Mouse (Mus musculus) intestine, embryonic 15.5 days (tissue): ENCODE measurements around the gene Ccdc12. TPM values are rescaled to one million over a fixed set of nuclear protein-coding genes. Genes with fewer than 3 reads are reported as not detected.

Source experiments
- ATAC-seq: fragments of 200-750 bp; cut with Nextera tagmentation; 2 replicates; pipeline ENCODE4 v1.8.0; 2017; ENCODE audit warnings: moderate TSS enrichment, moderate library complexity
- H3K27ac ChIP-seq: fragments of 300-500 bp; sonication (generic); 2 replicates; pipeline ENCODE4 v1.5.1; 2015; ENCODE audit warnings: mild to moderate bottlenecking, inconsistent platforms
- H3K27me3 ChIP-seq: fragments of 300-500 bp; sonication (generic); replicated peaks from 2 replicates; pipeline ENCODE4 v1.6.1; 2015; ENCODE audit warnings: inconsistent platforms
- H3K36me3 ChIP-seq: fragments of 300-500 bp; sonication (generic); 2 replicates; pipeline ENCODE4 v1.6.1; 2015; ENCODE audit warnings: inconsistent platforms
- H3K4me1 ChIP-seq: fragments of 300-500 bp; sonication (generic); replicated peaks from 2 replicates; pipeline ENCODE4 v1.6.1; 2015; ENCODE audit warnings: inconsistent platforms
- H3K4me2 ChIP-seq: fragments of 300-500 bp; sonication (generic); replicated peaks from 2 replicates; pipeline ENCODE4 v1.6.1; 2015; ENCODE audit warnings: mild to moderate bottlenecking, inconsistent platforms
- H3K4me3 ChIP-seq: fragments of 300-500 bp; sonication (generic); replicated peaks from 2 replicates; pipeline ENCODE4 v1.5.1; 2015; ENCODE audit warnings: inconsistent platforms
- H3K9ac ChIP-seq: fragments of 300-500 bp; sonication (generic); 2 replicates; pipeline ENCODE4 v1.6.1; 2015; ENCODE audit warnings: inconsistent platforms
- H3K9me3 ChIP-seq: fragments of 300-500 bp; sonication (generic); 2 replicates; pipeline ENCODE4 v1.6.1; 2016; ENCODE audit warnings: inconsistent platforms
- WGBS: fragments of 180-500 bp; shearing (Covaris S2); methylation state at CpG from one replicate; pipeline ENCODE4 v1.1.7; 2015; 5-methylcytosine and 5-hydroxymethylcytosine counted together
- polyA plus RNA-seq: library from polyadenylated mRNA; unstranded; fragments of >200 nt; fragmentation: Nextera tagmentation; extraction: Ambion mirVana; gene quantifications from 2 replicates; pipeline ENCODE4 v1.2.1, GENCODE M21; 2015

Ccdc12 gene
- polyA plus RNA-seq: 162 and 166 TPM in 2 replicates

DNA sequence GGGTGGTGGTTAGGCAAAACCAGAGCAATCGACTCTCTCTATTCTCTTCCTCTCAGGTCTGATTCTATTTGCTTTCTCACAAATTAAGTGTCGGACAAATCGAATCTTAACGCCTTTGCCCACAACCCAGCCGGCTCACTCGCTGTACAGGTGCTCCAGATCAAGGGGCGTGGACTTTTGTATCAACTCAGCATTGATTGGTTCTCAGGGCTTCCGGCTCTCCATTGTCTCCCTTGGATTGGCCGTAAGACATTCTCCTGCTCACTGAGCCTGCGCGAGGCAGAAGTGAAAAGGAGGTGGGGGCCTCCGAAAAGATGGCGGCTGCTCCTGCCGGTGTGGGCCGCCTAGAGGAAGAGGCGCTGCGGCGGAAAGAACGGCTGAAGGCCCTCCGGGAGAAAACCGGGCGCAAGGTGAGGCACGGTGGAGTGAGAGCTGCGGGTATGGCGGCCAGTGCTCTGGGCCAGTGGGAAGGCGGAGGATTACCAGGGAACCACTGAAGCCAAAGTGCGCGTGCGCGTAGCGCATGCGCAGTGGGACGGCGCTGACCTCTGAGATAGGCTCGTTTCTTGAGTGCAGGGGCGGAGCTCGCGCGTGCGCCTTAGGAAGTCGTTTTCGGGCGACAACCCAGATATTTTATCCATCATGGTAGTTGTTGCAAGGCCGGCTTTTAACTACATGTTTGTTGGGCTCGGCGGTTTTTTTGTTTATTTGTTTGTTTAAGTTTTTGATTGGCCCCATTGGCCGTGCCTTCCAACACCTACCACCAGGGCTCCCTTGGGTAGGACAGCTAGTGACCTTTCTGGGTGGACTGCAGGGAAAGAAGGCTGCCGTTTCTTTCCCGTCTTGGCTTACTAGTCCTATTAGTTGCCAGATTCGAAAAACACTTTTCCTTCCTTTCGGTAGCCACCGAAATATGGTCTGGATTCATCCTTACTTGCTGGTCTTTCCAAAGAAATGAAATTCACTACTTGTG is at the start of gene Ccdc12:
TSS of gene Ccdc12 (plus strand) at position 255 of the 973 bp plus-strand sequence.
- H3K27me3 ChIP-seq: peaks cover 20% of the 10 kb centered on the region
- WGBS: under 1% methylated on average over 52 of the region's 52 CpGs
- peaks cover 21% of the 10 kb centered on the region for H3K4me1 ChIP-seq
- ATAC-seq: peak; percentile 88
- peak within 1 kb of the TSS; percentile 91 for H3K27ac ChIP-seq
- H3K9me3 ChIP-seq: no peaks in the 10 kb centered on the region
- peak within 1 kb of the TSS; percentile 73 for H3K4me2 ChIP-seq
- H3K4me3 ChIP-seq: peak within 1 kb of the TSS; percentile 75
- H3K36me3 ChIP-seq: no peaks in the 10 kb centered on the region
- H3K9ac ChIP-seq: peak within 1 kb of the TSS; percentile 74

GRCm38 (mm10) chr9:110611471-110611870 is 44.8 kb upstream of the Ccdc12 start:
- WGBS: 90% methylated on average over 3 of the region's 3 CpGs
- Histone ChIP-seq H3K4me3 (no peak overlapping the region), H3K36me3 (peaks cover 33% of the 10 kb centered on the region), H3K27me3 (no peaks in the 10 kb centered on the region), H3K4me2 (no peak overlapping the region), H3K9me3 (no peaks in the 10 kb centered on the region), H3K4me1 (no peaks in the 10 kb centered on the region), H3K9ac (no peak overlapping the region), H3K27ac (no peak overlapping the region)
- ATAC-seq: no peak

DNA sequence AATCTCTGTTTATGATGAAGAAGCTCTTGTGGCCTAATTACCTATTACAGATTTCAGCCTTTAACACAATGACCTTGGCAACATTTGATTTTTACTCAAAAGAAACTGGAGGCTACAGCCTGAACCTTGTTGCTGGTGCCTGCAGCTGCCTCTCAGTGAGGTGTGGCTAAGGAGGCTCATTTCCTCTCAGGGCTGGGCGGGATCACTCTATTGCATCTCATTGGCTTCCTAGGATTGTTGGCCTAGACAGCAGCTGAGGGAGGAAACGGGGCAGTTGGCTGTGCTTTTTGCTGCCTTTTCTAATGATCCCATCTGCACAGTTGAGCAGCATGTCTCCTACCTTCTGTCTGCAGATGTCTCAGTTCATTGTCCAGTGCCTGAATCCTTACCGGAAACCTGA is 39.2 kb upstream of the Ccdc12 start:
- ATAC-seq: no peak
- no peak overlapping the region for H3K4me3 ChIP-seq
- H3K27me3 ChIP-seq: no peaks in the 10 kb centered on the region
- H3K27ac ChIP-seq: no peak overlapping the region
- no peak overlapping the region for H3K4me2 ChIP-seq
- no peak overlapping the region for H3K9ac ChIP-seq
- WGBS: 76% methylated on average over 3 of the region's 3 CpGs
- peaks cover 46% of the 10 kb centered on the region for H3K36me3 ChIP-seq
- H3K9me3 ChIP-seq: no peaks in the 10 kb centered on the region
- no peaks in the 10 kb centered on the region for H3K4me1 ChIP-seq

DNA sequence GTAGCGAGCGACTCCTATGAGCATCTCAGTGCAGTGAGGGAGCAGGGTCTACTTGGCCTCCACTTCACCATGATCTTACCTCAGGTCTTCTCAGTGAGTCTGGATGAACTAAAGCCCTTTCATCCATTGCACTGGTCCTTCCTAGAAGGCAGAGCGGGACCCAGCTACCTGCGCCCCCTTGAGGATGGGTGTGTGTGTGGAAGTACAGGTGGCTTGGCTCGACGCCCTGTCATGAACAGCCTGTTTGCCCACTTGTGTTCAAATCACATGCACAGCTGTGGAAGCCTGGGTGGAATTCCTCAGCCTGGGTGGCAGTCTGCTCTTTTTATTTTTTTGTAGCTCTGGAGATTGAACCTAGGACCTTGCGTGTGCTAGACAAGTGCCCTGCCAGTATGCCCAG is 36.1 kb upstream of the Ccdc12 start:
- H3K9me3 ChIP-seq: no peaks in the 10 kb centered on the region
- H3K4me2 ChIP-seq: no peak overlapping the region
- ATAC-seq: no peak
- no peak overlapping the region for H3K9ac ChIP-seq
- no peaks in the 10 kb centered on the region for H3K27me3 ChIP-seq
- H3K4me1 ChIP-seq: peaks cover 23% of the 10 kb centered on the region; the same call in 1 of the 2 replicates
- no peak overlapping the region for H3K27ac ChIP-seq
- no peak overlapping the region for H3K4me3 ChIP-seq
- peaks cover 41% of the 10 kb centered on the region for H3K36me3 ChIP-seq
- WGBS: 82% methylated on average over 7 of the region's 7 CpGs

- no peaks in the 10 kb centered on the region for H3K9me3 ChIP-seq
- H3K36me3 ChIP-seq: peaks cover 36% of the 10 kb centered on the region
- peaks cover 25% of the 10 kb centered on the region; the same call in 1 of the 2 replicates for H3K4me1 ChIP-seq
- ATAC-seq: no peak
- no peak overlapping the region for H3K9ac ChIP-seq
- no peak overlapping the region for H3K4me2 ChIP-seq
- no peak overlapping the region for H3K27ac ChIP-seq
- no peak overlapping the region for H3K4me3 ChIP-seq
- WGBS: 97% methylated on average over 7 of the region's 7 CpGs
- H3K27me3 ChIP-seq: no peaks in the 10 kb centered on the region
Measured at GRCm38 (mm10) chr9:110620685-110621084, 35.6 kb upstream of the Ccdc12 start.

DNA sequence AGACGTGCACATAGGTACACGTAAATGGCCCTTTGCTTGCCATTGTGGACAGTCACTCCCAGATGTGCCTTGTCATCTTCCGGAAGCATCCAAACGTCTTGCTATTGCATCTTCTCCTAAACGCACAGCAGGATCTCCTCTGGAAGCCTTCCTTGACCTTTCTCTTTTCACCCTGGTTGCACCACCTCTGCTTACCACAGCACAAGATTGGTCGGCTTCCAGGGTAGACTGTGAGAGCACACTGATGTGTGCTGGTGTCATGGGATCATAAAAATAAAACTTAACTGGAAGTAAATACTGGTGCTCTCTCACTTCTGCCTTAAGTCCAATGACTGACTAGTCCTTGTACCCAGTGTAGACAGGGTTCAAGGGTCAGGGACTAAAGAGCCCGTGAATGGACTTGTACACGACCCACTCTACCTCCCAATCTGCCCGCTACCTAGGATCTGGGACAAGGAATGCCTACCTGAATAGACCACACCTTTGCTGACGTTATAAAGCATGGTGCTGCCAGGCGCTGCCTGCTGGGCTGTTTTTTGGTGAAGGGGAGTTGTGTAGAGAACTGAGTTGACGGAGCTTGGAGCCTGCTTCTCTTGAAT is 33.6 kb upstream of the Ccdc12 start:
- no peak overlapping the region for H3K9ac ChIP-seq
- H3K4me3 ChIP-seq: no peak overlapping the region
- no peaks in the 10 kb centered on the region for H3K9me3 ChIP-seq
- H3K4me2 ChIP-seq: peak overlapping the region; percentile 98; the same call in 1 of the 2 replicates
- H3K4me1 ChIP-seq: peaks cover 25% of the 10 kb centered on the region; the same call in 1 of the 2 replicates
- ATAC-seq: no peak
- peaks cover 23% of the 10 kb centered on the region for H3K36me3 ChIP-seq
- no peak overlapping the region for H3K27ac ChIP-seq
- WGBS: 74% methylated on average over 12 of the region's 12 CpGs
- no peaks in the 10 kb centered on the region for H3K27me3 ChIP-seq

GRCm38 (mm10) chr9:110623416-110624195 is 32.7 kb upstream of the Ccdc12 start:
- WGBS: 33% methylated on average over 8 of the region's 8 CpGs
- Histone ChIP-seq H3K4me2 (peak overlapping the region; percentile 98), H3K4me1 (peaks cover 25% of the 10 kb centered on the region; the same call in 1 of the 2 replicates), H3K9me3 (no peaks in the 10 kb centered on the region), H3K4me3 (peak overlapping the region; percentile 56), H3K9ac (peak overlapping the region; percentile 59), H3K27ac (peak overlapping the region; percentile 83), H3K27me3 (no peaks in the 10 kb centered on the region), H3K36me3 (peaks cover 16% of the 10 kb centered on the region)
- peak; percentile 11 for ATAC-seq

DNA sequence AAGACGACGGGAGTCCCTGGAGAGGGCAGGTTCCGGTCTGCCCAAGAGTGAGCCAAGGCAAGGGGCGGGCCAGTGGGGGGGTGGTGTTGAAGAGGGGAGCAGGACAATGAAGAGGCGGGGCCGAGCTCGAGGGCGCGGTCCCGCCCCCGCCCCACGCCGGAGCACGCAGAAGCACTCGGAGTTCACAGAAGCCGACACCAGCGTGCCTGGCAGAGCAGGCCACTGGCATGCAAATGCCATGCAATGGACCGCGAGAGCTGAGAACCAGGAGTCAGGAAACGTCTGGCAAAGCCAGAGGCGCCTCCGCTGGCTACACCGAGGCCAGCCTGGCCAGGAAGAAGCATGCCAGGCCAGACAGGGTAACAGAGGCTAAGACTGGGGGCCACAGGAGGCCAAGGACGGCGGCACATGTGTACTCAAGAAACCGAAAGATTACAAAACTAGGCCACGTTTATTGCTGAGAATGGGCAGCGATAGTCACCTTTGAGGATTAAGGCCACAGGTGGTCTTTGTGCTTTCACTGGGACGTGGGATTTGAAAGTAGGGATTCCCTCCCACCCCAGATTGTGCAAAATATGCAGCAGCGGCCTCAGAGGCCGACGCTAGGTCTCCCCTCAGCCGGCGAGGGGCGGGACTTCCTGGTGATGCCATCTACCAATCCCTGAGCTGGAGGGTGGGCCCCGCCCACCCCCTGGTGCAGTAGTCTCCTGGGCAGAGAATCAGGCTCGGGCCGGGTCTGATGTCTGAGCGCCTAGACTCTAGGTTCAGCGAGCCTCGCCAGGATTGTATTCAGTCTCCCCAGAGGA is 31.7 kb upstream of the Ccdc12 start, which contains the start of gene Nradd:
TSS of gene Nradd (minus strand) at position 92 of the 806 bp plus-strand sequence.
- ATAC-seq: peak; percentile 95
- Histone ChIP-seq H3K4me2 (peak within 1 kb of the TSS; percentile 98), H3K9me3 (no peaks in the 10 kb centered on the region), H3K27me3 (no peaks in the 10 kb centered on the region), H3K4me1 (peaks cover 25% of the 10 kb centered on the region; the same call in 1 of the 2 replicates), H3K4me3 (peak within 1 kb of the TSS; percentile 56), H3K36me3 (peaks cover 12% of the 10 kb centered on the region), H3K9ac (peak within 1 kb of the TSS; percentile 59), H3K27ac (peak within 1 kb of the TSS; percentile 83)
- WGBS: under 1% methylated on average over 41 of the region's 41 CpGs

- WGBS: 66% methylated on average over 11 of the region's 11 CpGs
- H3K27ac ChIP-seq: peak overlapping the region; percentile 59
Measured at GRCm38 (mm10) chr9:110625350-110625908, 30.9 kb upstream of the Ccdc12 start.

DNA sequence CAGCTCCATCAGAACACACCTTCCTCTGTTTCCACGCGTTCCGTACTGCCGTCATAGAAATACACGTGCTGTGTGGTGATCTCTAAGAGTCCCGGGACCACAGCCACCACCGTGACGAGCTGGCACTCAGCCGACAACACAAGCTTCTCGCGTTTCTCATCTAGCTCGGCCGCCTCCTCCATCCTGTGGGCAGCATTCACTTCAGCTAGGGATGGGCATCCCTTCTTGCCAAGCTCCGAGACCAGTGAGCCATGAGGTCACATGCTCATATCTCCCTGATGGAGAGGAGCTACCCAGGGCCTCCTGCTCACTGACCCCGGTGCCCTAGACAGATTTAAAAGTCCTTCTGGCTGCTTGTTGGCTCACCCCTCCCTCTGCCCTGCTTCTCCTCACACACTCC is 26.1 kb upstream of the Ccdc12 start:
- H3K4me1 ChIP-seq: peaks cover 2% of the 10 kb centered on the region; the same call in 1 of the 2 replicates
- no peak overlapping the region for H3K4me2 ChIP-seq
- 86% methylated on average over 15 of the region's 15 CpGs for WGBS
- no peak overlapping the region for H3K9ac ChIP-seq
- no peaks in the 10 kb centered on the region for H3K9me3 ChIP-seq
- peaks cover 13% of the 10 kb centered on the region for H3K27me3 ChIP-seq
- ATAC-seq: no peak
- no peak overlapping the region for H3K4me3 ChIP-seq
- H3K27ac ChIP-seq: no peak overlapping the region
- H3K36me3 ChIP-seq: 0 out of 2 replicates have a peak, but pooled peaks cover 5% of the 10 kb centered on the region

More at GRCm38 (mm10) chr9:110625350-110625908, 30.9 kb upstream of the Ccdc12 start:
- peaks cover 7% of the 10 kb centered on the region for H3K36me3 ChIP-seq
- no peaks in the 10 kb centered on the region for H3K27me3 ChIP-seq
- peak overlapping the region; percentile 98 for H3K4me2 ChIP-seq
- H3K9me3 ChIP-seq: no peaks in the 10 kb centered on the region
- peaks cover 25% of the 10 kb centered on the region; the same call in 1 of the 2 replicates for H3K4me1 ChIP-seq
- peak overlapping the region; percentile 59 for H3K9ac ChIP-seq
- ATAC-seq: no peak
- peak overlapping the region; percentile 56 for H3K4me3 ChIP-seq

DNA sequence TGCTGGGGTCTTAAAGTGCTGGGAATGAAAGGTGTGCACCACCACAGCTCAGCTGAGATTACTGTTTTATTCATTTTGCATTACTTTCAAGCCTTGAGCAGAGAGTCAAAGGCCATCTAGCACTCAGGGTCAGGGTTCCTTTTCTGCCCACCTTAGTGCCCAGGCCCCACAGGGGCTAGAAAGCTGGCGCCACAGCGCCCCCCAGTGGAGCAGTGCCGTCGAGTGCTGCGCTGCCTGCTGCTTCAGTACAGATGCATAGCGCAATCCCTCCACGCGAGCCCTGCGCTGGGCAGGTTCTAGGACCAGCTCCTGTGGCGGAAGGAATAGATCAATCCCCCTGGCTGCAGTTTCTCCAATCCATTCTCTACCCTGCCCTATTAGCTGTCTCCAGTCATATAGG is 25.1 kb upstream of the Ccdc12 start:
- H3K4me1 ChIP-seq: no peaks in the 10 kb centered on the region
- ATAC-seq: no peak
- peak overlapping the region; percentile 35; the same call in 1 of the 2 replicates for H3K4me2 ChIP-seq
- 24% methylated on average over 10 of the region's 10 CpGs for WGBS
- peaks cover 13% of the 10 kb centered on the region for H3K27me3 ChIP-seq
- no peaks in the 10 kb centered on the region for H3K9me3 ChIP-seq
- H3K36me3 ChIP-seq: 0 out of 2 replicates have a peak, but pooled peaks cover 5% of the 10 kb centered on the region
- H3K9ac ChIP-seq: no peak overlapping the region
- no peak overlapping the region for H3K27ac ChIP-seq
- no peak overlapping the region for H3K4me3 ChIP-seq
